Mouse (Mus musculus) heart, embryonic 14.5 days (tissue): Measurements from ENCODE around the gene Cadps. TPM values are rescaled to one million over a fixed set of nuclear protein-coding genes. Genes with fewer than 3 reads are reported as not detected.

Experiments used
- ATAC-seq: fragments of 200-750 bp; cut with Nextera tagmentation; 2 replicates; pipeline ENCODE4 v1.8.0; 2017; ENCODE audit warnings: low read depth, moderate TSS enrichment; ENCODE audit not compliant: insufficient number of reproducible peaks, insufficient read depth, low FRiP score
- H3K27ac ChIP-seq, 2 experiments: fragments of 200-500 bp in 1 of 2; fragments of 300-500 bp in 1 of 2; sonication (generic) in 1 of 2; replicated peaks in 1 of 2; 2 replicates each; pipeline ENCODE4 v1.5.1; 2012 to 2014; ENCODE audit warnings: low read depth in 2 of 2, low read length in 2 of 2, control low read depth in 1 of 2, mild to moderate bottlenecking in 1 of 2, mixed read lengths in 1 of 2; ENCODE audit not compliant: control insufficient read depth in 1 of 2, insufficient read depth in 1 of 2
- H3K27me3 ChIP-seq: fragments of 300-500 bp; sonication (generic); 2 replicates; pipeline ENCODE4 v1.6.1; 2014; ENCODE audit warnings: mild to moderate bottlenecking, low read length, control low read depth; ENCODE audit not compliant: control insufficient read depth, insufficient read depth
- H3K36me3 ChIP-seq: fragments of 300-500 bp; sonication (generic); 2 replicates; pipeline ENCODE4 v1.6.1; 2014; ENCODE audit warnings: mild to moderate bottlenecking, control low read depth, low read length, mixed read lengths; ENCODE audit not compliant: control insufficient read depth, insufficient read depth
- H3K4me1 ChIP-seq, 2 experiments: fragments of 200-500 bp in 1 of 2; fragments of 300-500 bp in 1 of 2; sonication (generic) in 1 of 2; 2 replicates each; pipeline ENCODE4 v1.6.1; 2012 to 2014; ENCODE audit warnings: low read length in 2 of 2, control low read depth in 1 of 2, mixed read lengths in 1 of 2; ENCODE audit not compliant: control insufficient read depth in 2 of 2, insufficient read depth in 2 of 2
- H3K4me2 ChIP-seq: fragments of 300-500 bp; sonication (generic); 2 replicates; pipeline ENCODE4 v1.6.1; 2014; ENCODE audit warnings: mild to moderate bottlenecking, low read length
- H3K4me3 ChIP-seq, 2 experiments: fragments of 200-500 bp in 1 of 2; fragments of 300-500 bp in 1 of 2; sonication (generic) in 1 of 2; 2 replicates each; pipeline ENCODE4 v1.5.1; 2012 to 2014; ENCODE audit warnings: low read length in 2 of 2, mild to moderate bottlenecking in 2 of 2, control low read depth in 1 of 2, low read depth in 1 of 2, moderate library complexity in 1 of 2; ENCODE audit not compliant: control insufficient read depth in 1 of 2, insufficient read depth in 1 of 2
- H3K9ac ChIP-seq: fragments of 300-500 bp; sonication (generic); 2 replicates; pipeline ENCODE4 v1.6.1; 2014; ENCODE audit warnings: mild to moderate bottlenecking, low read length
- H3K9me3 ChIP-seq: fragments of 300-500 bp; sonication (generic); 2 replicates; pipeline ENCODE4 v1.6.1; 2016; ENCODE audit warnings: low read length, control low read depth; ENCODE audit not compliant: control insufficient read depth
- WGBS: fragments of 180-500 bp; shearing (Covaris S2); extraction: QIAGEN DNeasy Blood & Tissue Kit; methylation state at CpG from one replicate; pipeline ENCODE4 v1.1.7; 2014; 5-methylcytosine and 5-hydroxymethylcytosine counted together
- polyA plus RNA-seq: library from polyadenylated mRNA; unstranded; fragments of >200 nt; fragmentation: Nextera tagmentation; extraction: Ambion mirVana; gene quantifications from 2 replicates; pipeline ENCODE4 v1.2.1, GENCODE M21; 2014

Cadps gene
- polyA plus RNA-seq, 1 experiment from 2014 or later, result 1.5 TPM

DNA sequence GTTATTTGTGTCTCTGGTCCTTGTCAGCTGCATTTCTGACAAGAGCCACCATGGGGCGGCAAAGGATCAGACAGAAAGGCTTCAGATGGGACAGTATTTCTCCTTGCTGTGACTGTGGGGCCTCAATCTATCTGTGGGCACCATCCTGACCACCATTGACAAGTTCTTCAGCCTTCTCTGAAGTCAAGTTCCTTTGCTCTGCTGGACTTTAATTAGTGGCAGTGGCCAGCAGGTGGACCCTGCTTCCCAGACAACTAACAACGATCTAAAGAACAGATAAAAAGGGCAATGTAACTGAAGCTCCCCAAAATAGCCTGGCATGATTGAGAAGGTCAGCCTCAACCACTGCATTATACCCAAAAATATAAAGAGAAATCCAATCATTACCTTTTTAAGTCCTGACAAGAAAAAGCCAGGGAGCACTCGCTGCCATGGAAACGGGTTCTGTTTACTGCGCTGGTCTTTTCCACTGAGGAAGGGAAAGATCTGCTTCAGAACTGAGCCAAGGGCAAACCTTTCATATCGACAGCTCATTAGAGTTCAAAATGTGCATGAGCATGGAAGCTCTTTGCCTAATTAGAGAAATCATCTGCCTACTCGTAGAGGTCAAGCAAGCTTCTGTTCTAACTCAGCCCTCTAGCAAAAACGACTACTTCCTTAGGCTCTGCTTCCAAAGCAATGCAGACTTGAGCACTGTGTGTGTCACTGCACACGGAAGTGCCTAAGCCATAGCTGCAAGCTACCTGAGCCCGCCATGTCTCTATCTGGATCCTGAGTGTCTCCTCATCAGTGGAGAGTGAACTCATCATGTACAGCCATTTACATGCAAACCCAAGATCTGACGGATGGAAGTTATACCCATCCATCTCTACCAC lies 198.4 kb downstream of the Cadps start:
- Histone ChIP-seq H3K36me3 (no peaks in the 10 kb centered on the region), H3K27me3 (no peaks in the 10 kb centered on the region), H3K4me2 (no peak overlapping the region), H3K9me3 (no peaks in the 10 kb centered on the region), H3K27ac (no peak overlapping the region), H3K9ac (no peak overlapping the region), H3K4me1 (peaks cover 0 to 6% of the 10 kb centered on the region in 2 experiments; a peak in 1 of 4 replicates), H3K4me3 (no peak overlapping the region)
- ATAC-seq, result no peak
- WGBS, result 70% methylated on average over 11 of the region's 11 CpGs

DNA sequence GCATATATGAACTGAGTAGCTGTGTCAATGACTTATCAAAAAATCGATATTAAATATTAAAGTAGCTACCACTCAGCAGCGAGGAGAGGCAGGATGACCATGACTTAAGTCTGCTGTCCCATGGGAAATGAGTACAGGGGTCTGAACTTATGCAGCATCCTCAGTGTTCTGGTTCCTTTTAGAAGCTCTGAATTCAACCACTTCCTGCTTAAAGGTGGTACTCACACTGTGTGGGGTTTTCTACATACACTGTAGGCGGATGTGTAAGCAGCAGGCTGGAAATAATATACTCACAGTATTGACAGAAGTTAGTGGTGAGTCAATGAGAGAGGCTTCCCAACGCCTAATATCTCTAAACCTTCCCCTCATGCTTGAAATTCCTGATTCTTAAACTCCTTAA lies 215.9 kb downstream of the Cadps start:
- Histone ChIP-seq H3K4me2 (no peak overlapping the region), H3K4me1 (no peaks in the 10 kb centered on the region), H3K27ac (no peak overlapping the region), H3K4me3 (no peak overlapping the region), H3K9me3 (no peaks in the 10 kb centered on the region), H3K36me3 (no peaks in the 10 kb centered on the region), H3K9ac (no peak overlapping the region), H3K27me3 (no peaks in the 10 kb centered on the region)
- 65% methylated on average over 4 of the region's 4 CpGs for WGBS
- ATAC-seq, result no peak

GRCm38 (mm10) chr14:12606202-12606601 lies 216.7 kb downstream of the Cadps start:
- WGBS, result 82% methylated on average over 4 of the region's 4 CpGs
- H3K36me3 ChIP-seq, result no peaks in the 10 kb centered on the region
- ATAC-seq, result no peak
- no peak overlapping the region for H3K27ac ChIP-seq
- H3K4me1 ChIP-seq, result no peaks in the 10 kb centered on the region
- H3K4me3 ChIP-seq, result no peak overlapping the region
- H3K27me3 ChIP-seq, result no peaks in the 10 kb centered on the region
- H3K9me3 ChIP-seq, result no peaks in the 10 kb centered on the region
- no peak overlapping the region for H3K9ac ChIP-seq
- H3K4me2 ChIP-seq, result no peak overlapping the region

DNA sequence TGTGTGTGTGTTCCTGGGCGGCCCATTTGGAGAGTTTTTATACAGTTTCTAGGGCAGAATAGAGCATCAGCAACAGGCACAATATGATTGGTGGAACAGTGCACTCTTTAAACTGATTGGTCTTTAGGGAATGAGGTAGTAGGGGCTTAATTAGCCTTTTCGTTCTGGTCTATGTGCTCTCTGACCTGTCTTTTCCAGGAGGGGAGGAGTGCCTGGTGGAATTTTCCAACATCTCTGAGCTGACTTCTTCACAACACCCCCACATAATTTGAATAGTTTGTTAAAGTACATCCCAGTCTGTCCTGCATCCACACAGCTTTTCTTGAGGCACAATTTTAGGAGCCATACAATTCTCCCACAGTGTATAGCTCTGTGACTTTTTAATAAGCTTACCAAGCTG lies 220.8 kb downstream of the Cadps start:
- Histone ChIP-seq H3K27ac (no peak overlapping the region), H3K9ac (no peak overlapping the region), H3K4me3 (no peak overlapping the region), H3K4me1 (no peaks in the 10 kb centered on the region), H3K9me3 (no peaks in the 10 kb centered on the region), H3K27me3 (no peaks in the 10 kb centered on the region), H3K36me3 (no peaks in the 10 kb centered on the region), H3K4me2 (no peak overlapping the region)
- no peak for ATAC-seq
- 78% methylated on average over 2 of the region's 2 CpGs for WGBS

- no peak overlapping the region for H3K4me3 ChIP-seq
- no peaks in the 10 kb centered on the region for H3K36me3 ChIP-seq
- ATAC-seq, result no peak
- H3K9ac ChIP-seq, result no peak overlapping the region
- no peaks in the 10 kb centered on the region for H3K9me3 ChIP-seq
- H3K27ac ChIP-seq, result no peak overlapping the region
- 74% methylated on average over 4 of the region's 4 CpGs for WGBS
- H3K4me1 ChIP-seq, result no peaks in the 10 kb centered on the region
- no peak overlapping the region for H3K4me2 ChIP-seq
- no peaks in the 10 kb centered on the region for H3K27me3 ChIP-seq
Measured at GRCm38 (mm10) chr14:12595326-12595725, 227.6 kb downstream of the Cadps start.

- Histone ChIP-seq H3K4me2 (no peak overlapping the region), H3K9me3 (no peaks in the 10 kb centered on the region), H3K9ac (no peak overlapping the region), H3K4me1 (peaks cover 0 to 5% of the 10 kb centered on the region in 2 experiments; a peak in 3 of 4 replicates), H3K4me3 (no peak overlapping the region), H3K27me3 (no peaks in the 10 kb centered on the region), H3K36me3 (no peaks in the 10 kb centered on the region), H3K27ac (no peak overlapping the region)
- WGBS, result 72% methylated on average over 5 of the region's 5 CpGs
- ATAC-seq, result no peak
Measured at GRCm38 (mm10) chr14:12592472-12593075, 230.3 kb downstream of the Cadps start.

GRCm38 (mm10) chr14:12591829-12592228 lies 231.1 kb downstream of the Cadps start:
- Histone ChIP-seq H3K9ac (no peak overlapping the region), H3K27ac (no peak overlapping the region), H3K4me2 (no peak overlapping the region), H3K36me3 (no peaks in the 10 kb centered on the region), H3K9me3 (no peaks in the 10 kb centered on the region), H3K4me3 (no peak overlapping the region), H3K27me3 (no peaks in the 10 kb centered on the region), H3K4me1 (peaks cover 0 to 5% of the 10 kb centered on the region in 2 experiments; a peak in 3 of 4 replicates)
- no peak for ATAC-seq
